Mouse (Mus musculus) gastrocnemius, postnatal 10 days (tissue): ENCODE results near the gene Ccdc22. TPM values are rescaled to one million over a fixed set of nuclear protein-coding genes. Genes with fewer than 3 reads are reported as not detected.
A peak's percentile ranks its signal among the peaks of the same experiment; 100 is the strongest.

Experiments
- DNase-seq: peaks from one replicate; pipeline ENCODE4 v3.0.0; 2021; ENCODE audit warnings: mixed read lengths
- total RNA-seq, 2 experiments: library from RNA; stranded (reverse); gene quantifications; 2 replicates each; pipeline ENCODE4 v1.2.3; 2021

Gene Ccdc22
- total RNA-seq, 2 experiments from 2014 or later: 11.1 to 11.2 TPM

GRCm38 (mm10) chrX:7573176-7574086, 31.9 kb downstream of the Ccdc22 start, which contains the start of gene Foxp3:
TSS of gene Foxp3 (plus strand) at chrX:7573644.
- DNase-seq: peak; percentile 56

- no peak for DNase-seq
These were observed 32.9 kb downstream of the Ccdc22 start for GRCm38 (mm10) chrX:7572466-7572865.

- no peak for DNase-seq
These were observed 33.7 kb downstream of the Ccdc22 start for GRCm38 (mm10) chrX:7571565-7572136.

DNA sequence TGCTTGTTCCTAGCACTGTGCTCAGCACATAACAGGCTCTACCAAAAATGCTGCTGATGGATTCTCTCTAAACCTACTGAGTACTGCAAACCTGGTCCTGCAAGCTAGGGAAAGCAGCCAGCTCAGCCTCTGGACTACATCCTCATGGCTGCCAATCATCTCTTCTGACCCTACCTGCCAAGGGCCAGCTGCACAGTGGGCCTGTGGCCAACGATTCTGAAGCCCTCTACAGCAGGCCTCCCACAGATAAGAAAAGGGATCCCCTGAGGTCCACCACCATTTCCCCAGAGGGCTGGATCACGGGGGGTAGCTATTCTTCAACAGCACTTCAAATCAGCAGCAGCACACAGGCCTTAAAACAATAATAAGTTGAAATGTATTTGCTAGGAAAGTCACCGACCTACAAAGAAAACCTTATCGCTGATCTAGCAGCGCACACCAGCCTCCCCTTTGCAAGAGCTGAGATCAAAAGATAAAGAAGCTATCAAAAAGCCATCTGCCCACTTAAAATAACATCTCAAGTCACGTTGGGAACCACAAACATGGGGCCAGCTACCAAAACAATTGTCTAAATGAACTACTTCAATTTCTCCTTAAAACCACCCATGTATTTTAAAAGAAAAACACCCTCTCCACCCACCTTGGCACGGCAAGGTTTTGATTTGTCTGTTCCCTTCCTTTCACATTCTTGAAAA, 34.7 kb downstream of the Ccdc22 start:
- no peak for DNase-seq

GRCm38 (mm10) chrX:7567491-7567890, 37.8 kb downstream of the Ccdc22 start:
- no peak for DNase-seq

- DNase-seq: no peak
These were observed 39.0 kb downstream of the Ccdc22 start for GRCm38 (mm10) chrX:7566352-7566751.

GRCm38 (mm10) chrX:7563076-7563475, 42.2 kb downstream of the Ccdc22 start:
- no peak for DNase-seq

DNA sequence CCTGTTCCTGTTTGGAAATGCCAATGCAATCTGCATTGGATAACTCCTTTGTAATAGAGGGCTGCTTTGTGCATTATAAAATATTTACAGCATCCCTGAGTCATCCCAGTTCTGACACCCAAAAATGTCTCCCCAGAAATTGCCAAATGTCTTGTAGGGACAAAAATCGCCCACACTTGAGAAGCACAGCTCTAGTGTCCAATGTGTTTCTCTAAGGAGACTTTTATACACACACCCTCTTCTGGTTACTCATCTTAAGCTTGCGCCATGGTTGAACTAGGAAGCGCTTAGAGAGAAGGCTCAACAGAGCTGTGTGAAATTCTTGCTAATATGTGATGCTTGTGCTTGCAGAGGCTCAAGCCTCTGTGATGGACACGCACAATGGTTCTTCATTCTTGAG, 51.8 kb downstream of the Ccdc22 start:
- no peak for DNase-seq

Other genes starting within 250 kb of the Ccdc22 start
- gene Usp27x, start 229.7 kb downstream of the Ccdc22 start, total RNA-seq: under 1 TPM; 0.75 to 0.87 TPM
- gene Foxp3, start 31.9 kb downstream of the Ccdc22 start, total RNA-seq: under 1 TPM in 1 of 2 experiments, not detected in 1; 0.32 TPM
- gene Ppp1r3f, start 31.2 kb downstream of the Ccdc22 start, total RNA-seq: 1 to 10 TPM; 1.3 to 1.8 TPM
- not detected for gene Cacna1f, start 1.6 kb upstream of the Ccdc22 start, total RNA-seq
- gene Syp, start 33.0 kb upstream of the Ccdc22 start, total RNA-seq: 1 to 10 TPM; 2.4 TPM
- gene Prickle3, start 51.7 kb upstream of the Ccdc22 start, total RNA-seq: 10 to 100 TPM in 1 of 2 experiments, 1 to 10 TPM in 1; 8.7 to 11.1 TPM
- 10 to 100 TPM; 54.2 to 55.4 TPM for gene Plp2, start 65.9 kb upstream of the Ccdc22 start, total RNA-seq
- 1 to 10 TPM; 2.8 to 3.3 TPM for gene Magix, start 75.7 kb upstream of the Ccdc22 start, total RNA-seq
- 10 to 100 TPM; 19.6 to 19.8 TPM for gene Gpkow, start 91.6 kb upstream of the Ccdc22 start, total RNA-seq
- 10 to 100 TPM; 19.6 to 24.3 TPM for gene Wdr45, start 108.8 kb upstream of the Ccdc22 start, total RNA-seq
- not detected for gene Gm45208, start 116.7 kb upstream of the Ccdc22 start, total RNA-seq
- gene Praf2, start 122.9 kb upstream of the Ccdc22 start, total RNA-seq: 10 to 100 TPM in 1 of 2 experiments, 1 to 10 TPM in 1; 8.5 to 12.5 TPM
- 1 to 10 TPM; 1.0 to 1.5 TPM for gene Ccdc120, start 145.4 kb upstream of the Ccdc22 start, total RNA-seq
- 10 to 100 TPM; 10.5 to 16.7 TPM for gene Tfe3, start 157.0 kb upstream of the Ccdc22 start, total RNA-seq
- 10 to 100 TPM; 15.3 to 22.7 TPM for gene Gripap1, start 184.2 kb upstream of the Ccdc22 start, total RNA-seq
- 1 to 10 TPM; 1.2 to 1.3 TPM for gene Kcnd1, start 216.8 kb upstream of the Ccdc22 start, total RNA-seq
- gene Otud5, start 235.8 kb upstream of the Ccdc22 start, total RNA-seq: 10 to 100 TPM; 21.3 to 27.8 TPM